Mouse (Mus musculus): Measurements from ENCODE around the gene Lactb.

DNA sequence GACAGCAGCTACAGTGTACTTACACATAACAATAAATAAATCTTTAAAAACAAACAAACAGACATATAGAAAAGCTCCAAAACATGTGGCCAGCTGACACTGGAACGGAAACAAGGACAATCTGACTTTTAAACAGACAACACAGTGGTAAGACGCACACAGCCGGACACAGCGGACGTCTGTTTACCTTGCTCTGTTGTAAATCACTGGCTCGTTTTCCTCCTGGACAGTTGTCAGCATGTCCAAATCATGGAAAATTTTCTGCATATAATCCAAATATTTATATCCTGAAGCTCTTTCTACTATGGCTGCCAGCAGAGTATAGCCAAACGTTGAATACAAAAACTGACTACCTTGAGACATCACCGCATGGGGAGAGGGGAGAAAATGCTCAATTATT lies 7.8 kb downstream of the Lactb start:
- no peak for TF ChIP-seq GATA1 (IDR thresholded peaks at IDR 0.05; ENCODE audit: borderline replicate concordance, low read length)
- TF ChIP-seq FLI1 (IDR thresholded peaks at IDR 0.05; ENCODE audit: low read length), result no peak
